Mouse (Mus musculus) MEL (cell line): ENCODE data around the gene Ndc80. TPM values are rescaled to one million over a fixed set of nuclear protein-coding genes. Genes with fewer than 3 reads are reported as not detected.

Source experiments
- DNase-seq: peaks from one replicate; pipeline ENCODE4 v3.0.0; 2011; ENCODE audit warnings: low read depth, low spot score
- H3K27ac ChIP-seq: 2 replicates; pipeline ENCODE4 v1.5.1; 2012; ENCODE audit warnings: low read depth, mild to moderate bottlenecking, control low read depth, low read length, moderate library complexity; ENCODE audit not compliant: control insufficient read depth
- H3K27me3 ChIP-seq, 2 experiments: fragments of 150-350 bp in 1 of 2; sonication (generic) in 1 of 2; 2 replicates each; pipeline ENCODE4 v1.6.1; 2012; ENCODE audit warnings: low read length in 2 of 2, mild to moderate bottlenecking in 2 of 2, improper control_type of control experiment in 1 of 2, moderate library complexity in 1 of 2; ENCODE audit not compliant: insufficient read depth in 2 of 2, control insufficient read depth in 1 of 2
- H3K36me3 ChIP-seq, 2 experiments: 2 replicates each; pipeline ENCODE4 v1.6.1; 2012 to 2014; ENCODE audit warnings: low read length in 2 of 2, improper control_type of control experiment in 1 of 2, inconsistent platforms in 1 of 2, mild to moderate bottlenecking in 1 of 2; ENCODE audit not compliant: insufficient read depth in 2 of 2, control insufficient read depth in 1 of 2
- H3K4me1 ChIP-seq, 2 experiments: fragments of 150-350 bp in 1 of 2; sonication (generic) in 1 of 2; 2 replicates each; pipeline ENCODE4 v1.6.1; 2012; ENCODE audit warnings: low read length in 2 of 2, improper control_type of control experiment in 1 of 2, mild to moderate bottlenecking in 1 of 2; ENCODE audit not compliant: insufficient read depth in 2 of 2, control insufficient read depth in 1 of 2
- H3K4me3 ChIP-seq, 2 experiments: fragments of 150-350 bp in 1 of 2; sonication (generic) in 1 of 2; 2 replicates each; pipeline ENCODE4 v1.5.1; 2012; ENCODE audit warnings: low read depth in 2 of 2, low read length in 2 of 2, mild to moderate bottlenecking in 2 of 2, moderate library complexity in 2 of 2, control low read depth in 1 of 2, improper control_type of control experiment in 1 of 2; ENCODE audit not compliant: control insufficient read depth in 1 of 2, insufficient read depth in 1 of 2
- H3K79me2 ChIP-seq: 2 replicates; pipeline ENCODE4 v1.6.1; 2012; ENCODE audit warnings: mild to moderate bottlenecking, low read length, moderate library complexity; ENCODE audit not compliant: control insufficient read depth, poor library complexity, insufficient read depth
- H3K9ac ChIP-seq: 2 replicates; pipeline ENCODE4 v1.6.1; 2012; ENCODE audit warnings: low read depth, mild to moderate bottlenecking, control low read depth, low read length, moderate library complexity; ENCODE audit not compliant: control insufficient read depth, poor library complexity, severe bottlenecking
- H3K9me3 ChIP-seq: fragments of 150-350 bp; sonication (generic); replicated peaks from 2 replicates; pipeline ENCODE4 v1.6.1; 2012; ENCODE audit warnings: mild to moderate bottlenecking, low read length, improper control_type of control experiment, moderate library complexity; ENCODE audit not compliant: insufficient read depth
- CHD2 ChIP-seq: IDR thresholded peaks from 2 replicates; pipeline ENCODE4 v1.6.1; 2011; ENCODE audit warnings: low read length, improper control_type of control experiment
- ETS1 ChIP-seq: IDR thresholded peaks from 2 replicates; pipeline ENCODE4 v1.6.1; 2012; ENCODE audit warnings: low read depth, mild to moderate bottlenecking, inconsistent platforms, low read length, improper control_type of control experiment, moderate library complexity
- HCFC1 ChIP-seq: IDR thresholded peaks from 2 replicates; pipeline ENCODE4 v1.6.1; 2012; ENCODE audit warnings: low read depth, mild to moderate bottlenecking, inconsistent platforms, low read length, improper control_type of control experiment, moderate library complexity
- MAX ChIP-seq: IDR thresholded peaks from 2 replicates; pipeline ENCODE4 v1.6.1; 2011; ENCODE audit warnings: low read length, improper control_type of control experiment
- MAZ ChIP-seq: IDR thresholded peaks from 2 replicates; pipeline ENCODE4 v1.6.1; 2012; ENCODE audit warnings: low read depth, mild to moderate bottlenecking, inconsistent platforms, low read length, improper control_type of control experiment
- MXI1 ChIP-seq: IDR thresholded peaks from 2 replicates; pipeline ENCODE4 v1.6.1; 2011; ENCODE audit warnings: mild to moderate bottlenecking, low read depth, low read length, improper control_type of control experiment
- POLR2A ChIP-seq, 2 experiments: IDR thresholded peaks; 2 replicates each; pipeline ENCODE4 v1.6.1; 2011 to 2012; ENCODE audit warnings: low read length in 2 of 2, mild to moderate bottlenecking in 2 of 2, control low read depth in 1 of 2, improper control_type of control experiment in 1 of 2, low read depth in 1 of 2, moderate library complexity in 1 of 2; ENCODE audit not compliant: control insufficient read depth in 1 of 2, insufficient read depth in 1 of 2, poor library complexity in 1 of 2
- POLR2AphosphoS5 ChIP-seq: IDR thresholded peaks from 2 replicates; pipeline ENCODE4 v1.6.1; 2012; ENCODE audit warnings: low read depth, borderline replicate concordance, mild to moderate bottlenecking, inconsistent platforms, low read length, moderate library complexity, mixed read lengths
- RAD21 ChIP-seq: IDR thresholded peaks from 2 replicates; pipeline ENCODE4 v1.6.1; 2011; ENCODE audit warnings: mild to moderate bottlenecking, low read depth, low read length, improper control_type of control experiment
- SIN3A ChIP-seq: IDR thresholded peaks from 2 replicates; pipeline ENCODE4 v1.6.1; 2012; ENCODE audit warnings: low read length, improper control_type of control experiment, inconsistent platforms
- SMC3 ChIP-seq: IDR thresholded peaks from 2 replicates; pipeline ENCODE4 v1.6.1; 2011; ENCODE audit warnings: low read depth, low read length, improper control_type of control experiment
- TBP ChIP-seq: IDR thresholded peaks from 2 replicates; pipeline ENCODE4 v1.8.0; 2011; ENCODE audit warnings: low read depth, low read length, improper control_type of control experiment
- TCF12 ChIP-seq: IDR thresholded peaks from 2 replicates; pipeline ENCODE4 v1.6.1; 2014; ENCODE audit warnings: low read depth, mild to moderate bottlenecking, inconsistent platforms, low read length, improper control_type of control experiment, moderate library complexity
- ZKSCAN1 ChIP-seq: IDR thresholded peaks from 2 replicates; pipeline ENCODE4 v1.6.1; 2012; ENCODE audit warnings: low read depth, mild to moderate bottlenecking, inconsistent platforms, low read length, improper control_type of control experiment, moderate library complexity
- ZMIZ1 ChIP-seq: IDR thresholded peaks from 2 replicates; pipeline ENCODE4 v1.6.1; 2012; ENCODE audit warnings: low read depth, mild to moderate bottlenecking, inconsistent platforms, low read length, improper control_type of control experiment, moderate library complexity
- ZNF384 ChIP-seq: IDR thresholded peaks from 2 replicates; pipeline ENCODE4 v1.6.1; 2012; ENCODE audit warnings: low read depth, mild to moderate bottlenecking, inconsistent platforms, low read length, improper control_type of control experiment
- polyA plus RNA-seq, 2 experiments: library from polyadenylated mRNA; stranded (reverse) in 1 of 2; unstranded in 1 of 2; fragments of >175 nt in 1 of 2; fragments of >200 nt in 1 of 2; gene quantifications; 2 replicates each; pipeline versions ENCODE4 v1.2.1 to v1.2.4; 2012; ENCODE audit warnings: low replicate concordance in 2 of 2, low read depth in 1 of 2; ENCODE audit not compliant: insufficient read length in 2 of 2, insufficient read depth in 1 of 2, missing spikeins in 1 of 2
- total RNA-seq: library from RNA; depleted of rRNA; stranded (reverse); fragments of 300-350 nt; gene quantifications from 2 replicates; pipeline ENCODE4 v1.2.3, GENCODE M21; 2012

The Ndc80 gene
- total and polyA plus RNA-seq, 3 experiments, result 26.0 to 28.3 TPM; not detected in 1

DNA sequence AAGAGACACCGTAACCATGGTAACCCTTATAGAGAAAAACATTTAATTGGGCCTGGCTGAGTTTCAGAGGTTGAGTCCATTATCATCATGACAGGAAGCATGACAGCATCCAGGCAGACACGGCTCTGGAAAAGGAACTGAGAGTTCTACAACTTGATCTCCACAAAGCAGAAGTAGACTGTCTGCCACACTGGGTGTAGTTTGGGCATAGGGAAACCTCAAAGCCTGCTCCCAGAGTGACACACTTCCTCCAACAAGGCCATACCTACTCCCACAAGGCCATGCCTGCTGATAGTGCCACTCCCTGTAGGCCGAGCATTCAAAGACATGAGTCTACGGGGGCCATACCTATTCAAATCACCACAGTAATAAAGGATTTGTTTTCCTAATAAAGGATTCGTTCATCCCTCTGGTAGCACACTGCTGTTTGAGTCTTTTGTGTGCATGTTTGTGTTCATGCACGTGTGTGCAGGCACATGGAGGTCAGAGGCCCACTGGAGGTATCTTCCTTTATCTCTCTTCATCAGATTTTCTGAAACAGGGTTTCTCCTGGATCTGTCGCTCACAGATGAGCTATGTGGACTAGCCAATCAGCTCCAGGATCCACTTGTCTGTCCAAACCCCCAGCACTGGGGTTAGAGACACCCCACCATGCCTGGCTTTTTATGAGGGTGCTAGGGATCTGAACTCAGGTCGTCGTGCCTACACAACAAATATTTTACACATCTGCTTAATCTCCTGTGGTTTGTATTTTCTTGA, 36.8 kb downstream of the Ndc80 start (continued):
- TF ChIP-seq SMC3 (no peak), POLR2A (IDR thresholded peaks at IDR 0.05; ENCODE audit: control insufficient read depth in 1 of 2, insufficient read depth in 1 of 2, low read depth in 1 of 2, low read length in 2 of 2, poor library complexity in 1 of 2) (peak in 1 of 2 experiments; percentile 56; a peak in 1 of 4 replicates), RAD21 (no peak), ETS1 (peak; percentile 52; the same call in 1 of the 2 replicates), TCF12 (no peak)

DNA sequence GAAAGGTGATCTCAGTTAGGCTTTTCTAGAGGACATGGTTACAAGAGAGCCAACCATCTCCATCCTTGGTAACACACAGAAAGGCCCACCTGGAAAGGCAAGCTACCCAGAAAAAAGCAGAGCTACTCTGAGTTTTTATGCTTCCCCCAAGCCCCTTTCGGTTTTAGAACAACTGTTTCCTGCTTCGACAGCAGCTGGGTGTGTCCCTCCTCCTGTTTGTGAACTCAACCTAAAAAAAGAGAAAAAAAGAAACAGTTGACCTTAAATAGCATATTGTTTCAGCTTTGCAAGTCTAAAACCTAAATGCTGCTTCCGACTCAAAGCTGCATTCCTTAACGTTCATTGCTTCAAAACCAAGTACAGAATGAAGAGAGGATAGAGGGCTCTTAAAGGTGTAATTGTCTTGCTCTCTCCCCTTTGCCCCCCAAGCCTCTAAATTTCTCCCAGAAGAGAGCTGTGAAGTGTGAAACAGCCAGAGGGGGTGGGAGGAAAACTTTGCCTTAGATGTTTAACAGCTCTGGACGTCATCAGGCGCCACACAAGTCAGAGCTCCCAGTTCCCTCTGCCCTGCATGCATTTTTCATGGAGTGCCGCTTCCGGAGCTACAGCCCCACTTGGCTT, 40.3 kb downstream of the Ndc80 start:
- peak overlapping the region; percentile 86 for H3K27ac ChIP-seq
- peaks cover 3 to 23% of the 10 kb centered on the region in 2 experiments; a peak in 3 of 4 replicates for H3K4me1 ChIP-seq
- no peaks in the 10 kb centered on the region for H3K79me2 ChIP-seq
- peak overlapping the region; percentile 65 to 88 for H3K4me3 ChIP-seq
- DNase-seq, result peak; percentile 77
- TF ChIP-seq ZKSCAN1, result no peak
- TF ChIP-seq ZMIZ1, result 0 out of 2 replicates have a peak, but pooled peaks have one; percentile 8
- 0 out of 2 replicates have a peak, but pooled peaks have one; percentile 32 for TF ChIP-seq MAZ
- no peak for TF ChIP-seq POLR2AphosphoS5
- peak; percentile 71 for TF ChIP-seq ETS1
- 0 out of 2 replicates have a peak, but pooled peaks have one; percentile 12 for TF ChIP-seq TBP
- TF ChIP-seq SMC3, result no peak
- TF ChIP-seq SIN3A, result peak; percentile 58
- TF ChIP-seq MAX, result peak; percentile 13; the same call in 1 of the 2 replicates
- TF ChIP-seq MXI1, result peak; percentile 25; the same call in 1 of the 2 replicates
- TF ChIP-seq HCFC1, result peak; percentile 54; the same call in 1 of the 2 replicates
- peak; percentile 82 for TF ChIP-seq ZNF384
- H3K9ac ChIP-seq, result peak overlapping the region; percentile 71
- no peaks in the 10 kb centered on the region for H3K9me3 ChIP-seq
- H3K27me3 ChIP-seq, result no peaks in the 10 kb centered on the region
- H3K36me3 ChIP-seq, result peaks cover 0 to 17% of the 10 kb centered on the region in 2 experiments; a peak in 2 of 4 replicates

DNA sequence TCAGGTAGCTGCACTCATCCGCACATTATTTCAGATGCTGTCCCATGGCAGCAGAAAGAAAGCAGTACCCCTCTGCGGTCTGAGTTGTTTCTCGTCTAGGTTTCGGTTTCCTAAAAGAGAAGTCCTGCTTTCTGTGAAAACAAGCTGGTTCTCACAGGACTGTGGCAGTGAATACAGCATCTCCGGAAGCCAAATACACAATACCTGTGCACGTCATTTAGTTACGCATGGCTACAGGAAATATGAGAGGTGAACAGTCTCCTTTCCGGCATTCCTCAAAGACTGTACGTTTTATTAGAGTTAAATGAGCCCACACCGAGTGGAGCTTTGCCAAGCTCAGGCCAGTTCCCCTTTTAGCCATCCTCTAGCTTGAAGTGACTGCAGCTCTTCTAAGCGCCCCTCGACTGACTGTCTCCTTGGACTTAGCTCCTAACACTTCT, 40.8 kb downstream of the Ndc80 start:
- no peaks in the 10 kb centered on the region for H3K79me2 ChIP-seq
- no peaks in the 10 kb centered on the region for H3K9me3 ChIP-seq
- H3K9ac ChIP-seq, result peak overlapping the region; percentile 71
- DNase-seq, result peak; percentile 84
- H3K27ac ChIP-seq, result peak overlapping the region; percentile 86
- H3K27me3 ChIP-seq, result no peaks in the 10 kb centered on the region
- TF ChIP-seq SIN3A (peak; percentile 55; the same call in 1 of the 2 replicates), ZMIZ1 (0 out of 2 replicates have a peak, but pooled peaks have one; percentile 17), CHD2 (no peak), MXI1 (peak; percentile 63; the same call in 1 of the 2 replicates)
- H3K4me3 ChIP-seq, result peak overlapping the region; percentile 65 to 88
- peaks cover 3 to 19% of the 10 kb centered on the region in 2 experiments; a peak in 2 of 4 replicates for H3K4me1 ChIP-seq
- H3K36me3 ChIP-seq, result peaks cover 0 to 14% of the 10 kb centered on the region in 2 experiments; a peak in 2 of 4 replicates
